Mouse (Mus musculus): Measurements from ENCODE around the gene Pa2g4. TPM values are rescaled to one million over a fixed set of nuclear protein-coding genes. Genes with fewer than 3 reads are reported as not detected.
"Not testable (repeated sequence)": the region's sequence is repeated elsewhere in the genome, so short reads cannot be mapped to it uniquely, and the experiment has no call there.

The Pa2g4 gene
- polyA plus RNA-seq, 1 experiment, result 69.2 TPM

DNA sequence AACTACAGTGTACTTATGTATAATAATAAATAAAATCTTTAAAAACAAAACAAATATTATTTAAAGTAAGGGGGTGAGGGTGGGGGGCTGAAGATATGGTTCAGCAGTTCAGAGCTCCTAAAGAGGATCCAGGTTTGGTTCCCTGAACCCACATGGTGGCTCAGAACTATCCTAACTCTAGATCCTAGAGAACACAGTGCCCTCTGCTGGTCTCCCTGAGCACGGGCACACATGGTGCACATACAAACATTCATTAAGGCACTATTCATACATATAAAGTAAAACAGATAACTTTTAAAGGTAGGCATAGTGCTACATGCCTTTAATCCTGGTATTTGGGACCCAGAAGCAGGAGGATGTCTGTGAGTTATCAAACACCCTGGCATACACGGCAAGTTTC is 9.3 kb upstream of the Pa2g4 start:
- 96% methylated on average over 2 of the region's 2 CpGs for WGBS
- DNase-seq, result no peak
- no peak overlapping the region for H3K4me3 ChIP-seq (replicated peaks; ENCODE audit: insufficient read depth, low read depth, low read length)
- H3K27me3 ChIP-seq (ENCODE audit: control insufficient read depth, insufficient read depth, low read length), result no peaks in the 10 kb centered on the region
- no peak overlapping the region for H3K27ac ChIP-seq (ENCODE audit: insufficient read depth, low read length)
- no peak for TF ChIP-seq CTCF (IDR thresholded peaks at IDR 0.05; ENCODE audit: borderline replicate concordance, insufficient read depth, low read depth, low read length)
- no peak for TF ChIP-seq POLR2A (IDR thresholded peaks at IDR 0.05; ENCODE audit: borderline replicate concordance, insufficient read depth, low read length)
- H3K4me1 ChIP-seq (ENCODE audit: control insufficient read depth, insufficient read depth, low read length), result no peaks in the 10 kb centered on the region

DNA sequence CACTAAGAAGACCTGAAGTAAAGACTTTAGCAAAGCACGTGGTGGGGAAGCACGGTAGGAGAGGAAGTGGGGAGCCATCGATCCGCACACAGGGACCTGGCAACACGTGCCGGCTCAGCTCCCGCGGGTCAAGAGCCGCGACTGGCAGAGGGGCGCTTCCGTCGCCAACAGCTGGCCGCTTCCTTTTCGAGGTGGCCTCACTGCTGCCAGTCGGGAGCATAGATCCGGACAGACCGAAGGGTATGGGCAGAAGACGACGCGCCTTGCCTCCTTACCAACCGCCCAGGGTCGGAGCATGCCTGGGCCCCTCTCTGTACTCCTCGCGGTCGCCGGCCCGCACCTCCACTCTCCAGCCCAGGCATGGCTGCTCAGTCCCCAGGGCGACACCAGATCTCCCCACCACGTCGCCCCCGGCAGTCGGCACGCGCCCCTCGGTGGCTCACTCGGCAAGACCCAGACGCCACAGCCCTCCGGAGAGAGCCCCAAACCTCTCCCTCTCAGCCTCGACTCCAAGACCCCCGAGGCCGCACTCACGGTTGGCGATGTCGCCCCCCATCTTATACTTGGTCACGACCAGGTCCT is 490 bp downstream of the Pa2g4 start:
- TF ChIP-seq CTCF (IDR thresholded peaks at IDR 0.05; ENCODE audit: borderline replicate concordance, insufficient read depth, low read depth, low read length), result no peak
- TF ChIP-seq POLR2A (IDR thresholded peaks at IDR 0.05; ENCODE audit: borderline replicate concordance, insufficient read depth, low read length), result no peak
- DNase-seq, result no peak
- Histone ChIP-seq H3K27me3 (ENCODE audit: control insufficient read depth, insufficient read depth, low read length) (no peaks in the 10 kb centered on the region), H3K4me3 (replicated peaks; ENCODE audit: insufficient read depth, low read depth, low read length) (peak overlapping the region; percentile 81), H3K27ac (ENCODE audit: insufficient read depth, low read length) (peak overlapping the region; percentile 1; the same call in 1 of the 2 replicates), H3K4me1 (ENCODE audit: control insufficient read depth, insufficient read depth, low read length) (no peaks in the 10 kb centered on the region; the same call in none of the 2 replicates)
- 1% methylated on average over 46 of the region's 46 CpGs for WGBS

DNA sequence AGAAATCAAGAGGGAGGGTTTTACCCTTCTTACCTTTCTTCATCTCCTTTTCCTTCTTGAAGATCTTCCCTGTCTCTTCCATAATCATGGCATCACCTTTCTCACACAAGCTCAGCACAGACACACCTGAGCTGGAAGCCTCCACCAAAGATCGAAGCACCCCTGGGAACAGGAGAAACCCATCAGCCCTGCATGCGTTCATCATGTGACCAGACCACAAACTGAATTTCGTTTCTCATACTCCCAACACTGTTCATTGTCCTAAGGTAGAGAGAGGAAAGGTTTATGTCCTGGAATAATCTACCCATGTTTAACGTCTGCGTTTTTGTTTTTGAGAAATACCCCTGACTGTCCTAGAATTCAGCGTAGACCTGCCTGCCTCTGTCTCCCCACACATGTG is 2.2 kb downstream of the Pa2g4 start:
- H3K4me3 ChIP-seq (replicated peaks; ENCODE audit: insufficient read depth, low read depth, low read length), result no peak overlapping the region
- TF ChIP-seq CTCF (IDR thresholded peaks at IDR 0.05; ENCODE audit: borderline replicate concordance, insufficient read depth, low read depth, low read length), result no peak
- no peak for TF ChIP-seq POLR2A (IDR thresholded peaks at IDR 0.05; ENCODE audit: borderline replicate concordance, insufficient read depth, low read length)
- no peaks in the 10 kb centered on the region; the same call in none of the 2 replicates for H3K4me1 ChIP-seq (ENCODE audit: control insufficient read depth, insufficient read depth, low read length)
- DNase-seq, result no peak
- H3K27ac ChIP-seq (ENCODE audit: insufficient read depth, low read length), result no peak overlapping the region
- H3K27me3 ChIP-seq (ENCODE audit: control insufficient read depth, insufficient read depth, low read length), result no peaks in the 10 kb centered on the region
- WGBS, result 81% methylated on average over 6 of the region's 6 CpGs

DNA sequence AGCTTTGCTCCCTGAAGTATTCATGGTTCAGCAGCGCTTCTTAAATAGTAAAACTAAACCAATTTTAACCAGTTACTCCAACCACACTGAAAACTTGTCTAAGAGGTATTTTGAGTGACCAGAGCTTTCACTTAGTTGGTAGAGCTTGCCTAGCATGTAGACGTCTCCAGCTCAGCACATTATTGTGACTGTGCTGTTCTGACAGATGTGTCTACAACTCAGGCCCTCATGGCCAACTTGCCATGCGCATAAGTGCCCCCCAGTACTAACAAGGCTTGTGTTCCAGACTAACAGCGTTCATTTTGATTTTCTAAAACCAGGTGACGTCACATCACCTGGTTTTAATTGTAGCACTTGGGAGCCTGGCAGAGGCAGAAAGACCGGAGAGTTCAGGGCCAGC is 8.8 kb downstream of the Pa2g4 start:
- no peaks in the 10 kb centered on the region for H3K27me3 ChIP-seq (ENCODE audit: control insufficient read depth, insufficient read depth, low read length)
- no peak overlapping the region for H3K4me3 ChIP-seq (replicated peaks; ENCODE audit: insufficient read depth, low read depth, low read length)
- DNase-seq, result no peak
- TF ChIP-seq POLR2A (IDR thresholded peaks at IDR 0.05; ENCODE audit: borderline replicate concordance, insufficient read depth, low read length), result no peak
- TF ChIP-seq CTCF (IDR thresholded peaks at IDR 0.05; ENCODE audit: borderline replicate concordance, insufficient read depth, low read depth, low read length), result no peak
- no peak overlapping the region for H3K27ac ChIP-seq (ENCODE audit: insufficient read depth, low read length)
- 85% methylated on average over 6 of the region's 6 CpGs for WGBS
- no peaks in the 10 kb centered on the region for H3K4me1 ChIP-seq (ENCODE audit: control insufficient read depth, insufficient read depth, low read length)

DNA sequence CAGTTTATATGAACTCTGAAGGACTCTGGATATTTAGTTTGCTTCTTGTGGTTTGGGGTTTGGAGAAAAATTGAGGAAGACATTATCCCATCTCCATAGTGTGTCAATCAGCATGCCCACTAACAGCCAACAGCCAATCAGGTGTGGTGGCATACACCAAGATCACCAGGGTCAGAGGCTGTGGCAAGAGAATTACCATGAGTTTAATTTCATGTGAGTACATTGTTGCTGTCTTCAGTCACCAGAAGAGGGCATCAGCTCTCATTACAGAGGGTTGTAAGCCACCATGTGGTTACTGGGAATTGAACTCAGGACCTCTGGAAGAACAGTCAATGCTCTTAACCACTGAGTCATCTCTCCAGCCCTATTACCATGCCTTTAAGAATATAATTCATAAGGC is 9.5 kb downstream of the Pa2g4 start:
- no peak overlapping the region for H3K27ac ChIP-seq (ENCODE audit: insufficient read depth, low read length)
- TF ChIP-seq CTCF (IDR thresholded peaks at IDR 0.05; ENCODE audit: borderline replicate concordance, insufficient read depth, low read depth, low read length) (0 out of 2 replicates have a peak, but pooled peaks have one; percentile 3), POLR2A (IDR thresholded peaks at IDR 0.05; ENCODE audit: borderline replicate concordance, insufficient read depth, low read length) (no peak)
- no peak overlapping the region for H3K4me3 ChIP-seq (replicated peaks; ENCODE audit: insufficient read depth, low read depth, low read length)
- DNase-seq, result no peak
- no peaks in the 10 kb centered on the region for H3K4me1 ChIP-seq (ENCODE audit: control insufficient read depth, insufficient read depth, low read length)
- no peaks in the 10 kb centered on the region for H3K27me3 ChIP-seq (ENCODE audit: control insufficient read depth, insufficient read depth, low read length)

DNA sequence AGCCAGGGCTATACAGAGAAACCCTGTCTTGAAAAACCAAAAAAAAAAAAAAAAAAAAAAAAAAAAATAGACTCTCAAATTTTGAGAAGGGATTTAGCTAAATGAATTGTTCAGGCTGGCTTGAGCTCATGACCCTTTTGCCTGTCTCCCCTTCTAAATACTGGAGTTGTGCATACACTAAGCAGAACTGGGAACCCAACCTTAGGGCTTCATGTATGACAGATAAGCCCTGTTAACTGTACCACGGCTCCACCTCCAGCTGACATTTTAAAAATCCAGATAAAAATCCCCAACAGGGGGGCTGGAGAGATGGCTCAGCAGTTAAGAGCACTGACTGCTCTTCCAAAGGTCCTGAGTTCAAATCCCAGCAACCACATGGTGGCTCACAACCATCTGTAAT is 10.2 kb downstream of the Pa2g4 start:
- H3K4me1 ChIP-seq (ENCODE audit: control insufficient read depth, insufficient read depth, low read length); H3K27me3 ChIP-seq (ENCODE audit: control insufficient read depth, insufficient read depth, low read length); H3K27ac ChIP-seq (ENCODE audit: insufficient read depth, low read length); DNase-seq; H3K4me3 ChIP-seq (replicated peaks; ENCODE audit: insufficient read depth, low read depth, low read length): not testable (repeated sequence)
- WGBS, result 82% methylated on average over 1 of the region's 1 CpGs

DNA sequence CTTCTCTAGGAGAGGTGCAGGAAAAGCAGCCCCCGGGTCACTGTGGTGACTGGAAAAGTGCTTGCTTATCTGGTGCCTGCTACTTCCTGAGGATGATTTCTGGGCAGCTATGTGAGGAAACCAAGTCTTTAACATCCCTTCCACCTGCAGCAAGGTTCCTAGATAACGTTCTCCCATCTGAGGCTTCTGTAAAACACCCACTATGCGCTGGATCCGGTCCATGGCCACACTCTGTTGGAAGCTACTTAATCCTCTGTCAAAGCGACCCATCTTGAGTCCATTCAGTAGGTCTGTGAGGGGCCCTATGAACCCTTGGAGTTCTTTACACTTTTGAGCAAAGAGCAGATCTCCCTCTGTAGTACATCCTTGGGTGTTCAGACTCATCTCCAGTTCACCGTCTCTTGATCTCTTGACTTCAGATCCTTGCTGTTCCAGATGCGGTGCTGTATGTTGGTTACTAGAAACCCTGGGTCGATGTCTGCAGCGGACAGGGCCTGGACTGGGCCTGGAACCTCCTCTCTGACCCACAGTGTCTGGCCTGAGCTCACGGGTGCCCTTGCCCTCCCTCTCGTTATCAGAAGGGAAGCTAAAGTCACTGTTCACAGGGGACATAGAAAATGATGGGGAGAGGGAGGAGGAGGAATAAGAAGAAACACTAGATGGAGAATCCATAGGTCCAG is 15.5 kb downstream of the Pa2g4 start:
- not testable (repeated sequence) for H3K27ac ChIP-seq (ENCODE audit: insufficient read depth, low read length)
- 91% methylated on average over 11 of the region's 11 CpGs for WGBS

DNA sequence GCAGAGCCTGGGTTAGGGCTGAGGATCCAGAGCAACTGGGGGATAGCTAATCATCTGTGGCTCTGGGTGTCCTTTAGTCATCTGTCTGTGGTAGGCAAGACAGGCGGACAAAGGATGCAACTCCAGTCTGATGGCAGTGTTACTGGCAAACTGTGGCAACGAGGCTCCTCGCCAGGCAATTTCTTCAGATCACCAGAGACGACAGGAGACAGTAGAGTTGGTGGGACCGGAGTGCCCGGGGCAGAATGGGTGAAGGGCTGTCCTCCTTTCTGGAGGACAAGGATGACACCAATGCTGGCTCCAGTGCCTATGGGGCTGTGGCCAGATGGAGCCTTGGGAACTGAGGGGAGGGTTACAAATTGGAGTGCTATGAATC is 16.1 kb downstream of the Pa2g4 start:
- peak overlapping the region; percentile 79; the same call in 1 of the 2 replicates for H3K27ac ChIP-seq (ENCODE audit: insufficient read depth, low read length)
- not testable (repeated sequence) for H3K27me3 ChIP-seq (ENCODE audit: control insufficient read depth, insufficient read depth, low read length); H3K4me1 ChIP-seq (ENCODE audit: control insufficient read depth, insufficient read depth, low read length); H3K4me3 ChIP-seq (replicated peaks; ENCODE audit: insufficient read depth, low read depth, low read length)
- 45% methylated on average over 6 of the region's 6 CpGs for WGBS
- DNase-seq, result peak; percentile 55 to 56

More for the DNA sequence above, 15.5 kb downstream of the Pa2g4 start:
- not testable (repeated sequence) for H3K27me3 ChIP-seq (ENCODE audit: control insufficient read depth, insufficient read depth, low read length); H3K4me1 ChIP-seq (ENCODE audit: control insufficient read depth, insufficient read depth, low read length); H3K4me3 ChIP-seq (replicated peaks; ENCODE audit: insufficient read depth, low read depth, low read length)
- DNase-seq, result peak; percentile 20 to 24

Data from cerebellum, adult 2 months (tissue).